Comparison of ENCODE assay signal across 25 mouse cellular contexts in genomic region chrX:112925542-112926182, GRCm38 (mm10).
A peak's percentile ranks its signal among the peaks of the same experiment; 100 is the strongest.
DNase-seq lines count a peak whose midpoint lies in the region; ATAC-seq and TF ChIP-seq lines count a peak whose summit lies in the region.
"Had no signal": no experiment of that assay in that cellular context is flagged by ENCODE, and none has a peak within 500 bp of the region (broad histone marks: within the 10 kb centered on the region; RNA-seq: fewer than 3 reads in every experiment).

No protein-coding gene starts in this region.

- no peaks in the 10 kb centered on the region for H3K27me3 ChIP-seq in hindbrain, embryonic 12.5 days
- no peaks in the 10 kb centered on the region for H3K27me3 ChIP-seq in hindbrain, embryonic 10.5 days (ENCODE audit: insufficient read depth, poor library complexity, severe bottlenecking)
- H3K27me3 ChIP-seq in midbrain, embryonic 11.5 days (ENCODE audit: control insufficient read depth, insufficient read depth, low read length), result no peaks in the 10 kb centered on the region
- H3K27me3 ChIP-seq in midbrain, postnatal 0 days (ENCODE audit: insufficient read depth, low read length), result no peaks in the 10 kb centered on the region
- H3K27me3 ChIP-seq in midbrain, embryonic 14.5 days (ENCODE audit: control insufficient read depth, insufficient read depth, low read length), result no peaks in the 10 kb centered on the region
- H3K27me3 ChIP-seq: embryonic facial prominence, embryonic 12.5 days; embryonic facial prominence, embryonic 15.5 days; heart, embryonic 12.5 days; heart, embryonic 15.5 days had no signal

- no peak overlapping the region for H3K9ac ChIP-seq in hindbrain, embryonic 12.5 days
- H3K9ac ChIP-seq in midbrain, embryonic 11.5 days (ENCODE audit: low read length), result no peak overlapping the region
- H3K9ac ChIP-seq in midbrain, postnatal 0 days (replicated peaks; ENCODE audit: low read length, poor library complexity, severe bottlenecking), result no peak overlapping the region
- no peak overlapping the region for H3K9ac ChIP-seq in midbrain, embryonic 14.5 days (replicated peaks; ENCODE audit: low read length)
- H3K9ac ChIP-seq: embryonic facial prominence, embryonic 12.5 days; embryonic facial prominence, embryonic 15.5 days; forebrain, postnatal 0 days; heart, embryonic 12.5 days; heart, embryonic 15.5 days had no signal

- no peak overlapping the region for H3K27ac ChIP-seq in hindbrain, embryonic 12.5 days
- no peak overlapping the region for H3K27ac ChIP-seq in hindbrain, embryonic 10.5 days
- H3K27ac ChIP-seq in midbrain, embryonic 11.5 days (ENCODE audit: low read depth, low read length), result no peak overlapping the region
- H3K27ac ChIP-seq in midbrain, postnatal 0 days (ENCODE audit: low read depth, low read length), result no peak overlapping the region
- H3K27ac ChIP-seq in midbrain, embryonic 14.5 days (replicated peaks; ENCODE audit: low read depth, low read length), result no peak overlapping the region
- H3K27ac ChIP-seq: embryonic facial prominence, embryonic 12.5 days; embryonic facial prominence, embryonic 15.5 days; gastrocnemius, adult 2 months; heart, embryonic 15.5 days had no signal

- 61% methylated on average over 1 of the region's 1 CpGs for WGBS in hindbrain, embryonic 12.5 days
- WGBS in hindbrain, embryonic 10.5 days, result 68% methylated on average over 1 of the region's 1 CpGs
- WGBS in midbrain, embryonic 11.5 days, result 66% methylated on average over 1 of the region's 1 CpGs
- WGBS in midbrain, postnatal 0 days, result 39% methylated on average over 1 of the region's 1 CpGs
- 39% methylated on average over 1 of the region's 1 CpGs for WGBS in midbrain, embryonic 14.5 days

- H3K4me3 ChIP-seq in hindbrain, embryonic 12.5 days, result no peak overlapping the region
- no peak overlapping the region for H3K4me3 ChIP-seq in hindbrain, embryonic 10.5 days
- no peak overlapping the region for H3K4me3 ChIP-seq in midbrain, embryonic 11.5 days (ENCODE audit: low read depth, low read length)
- H3K4me3 ChIP-seq in midbrain, postnatal 0 days (ENCODE audit: low read depth, low read length), result no peak overlapping the region
- H3K4me3 ChIP-seq in midbrain, embryonic 14.5 days (replicated peaks; ENCODE audit: low read depth, low read length), result no peak overlapping the region
- H3K4me3 ChIP-seq: embryonic facial prominence, embryonic 12.5 days; embryonic facial prominence, embryonic 15.5 days; gastrocnemius, adult 2 months; heart, embryonic 12.5 days; heart, embryonic 15.5 days had no signal

- DNase-seq in hindbrain, embryonic 10.5 days (ENCODE audit: low spot score), result no peak
- no peak for DNase-seq in midbrain, embryonic 11.5 days (ENCODE audit: low spot score, missing footprints)
- no peak for DNase-seq in midbrain, postnatal 0 days (ENCODE audit: low spot score)
- DNase-seq in midbrain, embryonic 14.5 days, result peak; percentile 17
- no peak for DNase-seq in spleen, adult 18-20 months
- no peak for DNase-seq in urinary bladder, postnatal 14 days (ENCODE audit: low spot score)
- DNase-seq: adrenal gland, postnatal 10 days; adrenal gland, postnatal 36 days; cerebellum, adult 11 months; cerebellum, adult 2 months; cerebellum, adult 9-11 months; cerebellum, postnatal 25 days; forebrain, postnatal 0 days; gastrocnemius, adult 2 months; gastrocnemius, postnatal 14 days; heart, adult 18-20 months; heart, postnatal 10 days; heart, postnatal 36 days had no signal

- peak; percentile 64; the same call in 1 of the 2 replicates for ATAC-seq in hindbrain, embryonic 12.5 days (ENCODE audit: low FRiP score)
- ATAC-seq in midbrain, embryonic 11.5 days (ENCODE audit: low FRiP score), result peak; percentile 62
- no peak for ATAC-seq in midbrain, postnatal 0 days (ENCODE audit: low FRiP score)
- peak; percentile 68; the same call in 1 of the 2 replicates for ATAC-seq in midbrain, embryonic 14.5 days (ENCODE audit: low FRiP score, low TSS enrichment)
- ATAC-seq: forebrain, embryonic 14.5 days; forebrain, postnatal 0 days; Patski had no signal

- H3K9me3 ChIP-seq in hindbrain, embryonic 12.5 days (replicated peaks), result no peaks in the 10 kb centered on the region
- no peaks in the 10 kb centered on the region for H3K9me3 ChIP-seq in hindbrain, embryonic 10.5 days
- no peaks in the 10 kb centered on the region for H3K9me3 ChIP-seq in midbrain, embryonic 11.5 days (ENCODE audit: control insufficient read depth, low read length)
- no peaks in the 10 kb centered on the region for H3K9me3 ChIP-seq in midbrain, postnatal 0 days (ENCODE audit: low read length)
- H3K9me3 ChIP-seq in midbrain, embryonic 14.5 days (ENCODE audit: control insufficient read depth, low read length), result no peaks in the 10 kb centered on the region
- H3K9me3 ChIP-seq: embryonic facial prominence, embryonic 12.5 days; embryonic facial prominence, embryonic 15.5 days; heart, embryonic 12.5 days; heart, embryonic 15.5 days had no signal

- no peaks in the 10 kb centered on the region for H3K4me1 ChIP-seq in hindbrain, embryonic 12.5 days
- no peaks in the 10 kb centered on the region for H3K4me1 ChIP-seq in hindbrain, embryonic 10.5 days (replicated peaks)
- H3K4me1 ChIP-seq in midbrain, embryonic 11.5 days (ENCODE audit: control insufficient read depth, insufficient read depth, low read length), result no peaks in the 10 kb centered on the region
- H3K4me1 ChIP-seq in midbrain, postnatal 0 days (ENCODE audit: insufficient read depth, low read length), result no peaks in the 10 kb centered on the region
- no peaks in the 10 kb centered on the region for H3K4me1 ChIP-seq in midbrain, embryonic 14.5 days (ENCODE audit: control insufficient read depth, insufficient read depth, low read length)
- H3K4me1 ChIP-seq: embryonic facial prominence, embryonic 12.5 days; embryonic facial prominence, embryonic 15.5 days; heart, embryonic 12.5 days; heart, embryonic 15.5 days had no signal

- no peak for TF ChIP-seq CTCF in midbrain, postnatal 0 days (IDR thresholded peaks at IDR 0.05)

- no peaks in the 10 kb centered on the region for H3K36me3 ChIP-seq in hindbrain, embryonic 12.5 days
- H3K36me3 ChIP-seq in hindbrain, embryonic 10.5 days, result no peaks in the 10 kb centered on the region
- H3K36me3 ChIP-seq in midbrain, embryonic 11.5 days (ENCODE audit: control insufficient read depth, insufficient read depth, low read length), result no peaks in the 10 kb centered on the region
- H3K36me3 ChIP-seq in midbrain, postnatal 0 days (ENCODE audit: insufficient read depth, low read length), result no peaks in the 10 kb centered on the region
- no peaks in the 10 kb centered on the region for H3K36me3 ChIP-seq in midbrain, embryonic 14.5 days (ENCODE audit: control insufficient read depth, insufficient read depth, low read length)
- H3K36me3 ChIP-seq: embryonic facial prominence, embryonic 12.5 days; embryonic facial prominence, embryonic 15.5 days; heart, embryonic 12.5 days; heart, embryonic 15.5 days had no signal

- H3K4me2 ChIP-seq in hindbrain, embryonic 12.5 days (replicated peaks), result no peak overlapping the region
- H3K4me2 ChIP-seq in midbrain, embryonic 11.5 days, result no peak overlapping the region
- no peak overlapping the region for H3K4me2 ChIP-seq in midbrain, postnatal 0 days (ENCODE audit: low read depth, low read length, poor library complexity, severe bottlenecking)
- H3K4me2 ChIP-seq in midbrain, embryonic 14.5 days (ENCODE audit: low read length), result no peak overlapping the region
- H3K4me2 ChIP-seq: embryonic facial prominence, embryonic 12.5 days; embryonic facial prominence, embryonic 15.5 days; heart, embryonic 12.5 days; heart, embryonic 15.5 days had no signal
